14 mouse cellular contexts compared by ENCODE assay signal in the genomic region with DNA sequence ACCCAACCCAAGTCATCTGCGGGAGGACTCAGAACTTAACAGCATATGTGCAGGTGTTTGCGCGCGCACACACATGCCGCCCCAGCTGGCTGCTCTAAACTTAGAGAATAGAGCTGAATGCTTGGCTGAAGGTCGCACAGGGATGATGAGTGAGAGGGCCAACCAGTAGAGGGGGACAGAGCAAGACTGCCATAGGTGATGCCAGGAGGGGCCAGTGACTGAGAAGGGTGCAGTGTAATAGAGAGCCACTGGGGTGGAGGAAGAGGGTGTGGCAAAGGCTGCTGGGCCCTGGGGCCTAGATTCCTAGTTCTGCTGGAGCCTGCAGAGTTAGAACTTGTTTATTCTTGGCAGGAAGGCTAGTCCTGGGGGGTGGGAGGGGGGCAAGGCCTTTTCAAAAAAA. TPM values are rescaled to one million over a fixed set of nuclear protein-coding genes. Genes with fewer than 3 reads are reported as not detected.
DNase-seq lines count a peak whose midpoint lies in the region; ATAC-seq and TF ChIP-seq lines count a peak whose summit lies in the region.
"Had no signal": no experiment of that assay in that cellular context is flagged by ENCODE, and none has a peak within 500 bp of the region (broad histone marks: within the 10 kb centered on the region; RNA-seq: fewer than 3 reads in every experiment).

No protein-coding gene starts in this region.

- H3K4me3 ChIP-seq in hindbrain, embryonic 10.5 days, result no peak overlapping the region
- no peak overlapping the region for H3K4me3 ChIP-seq in hindbrain, embryonic 13.5 days
- no peak overlapping the region for H3K4me3 ChIP-seq in midbrain, postnatal 0 days (ENCODE audit: low read depth, low read length)
- no peak overlapping the region for H3K4me3 ChIP-seq in midbrain, embryonic 10.5 days
- no peak overlapping the region for H3K4me3 ChIP-seq in embryonic facial prominence, embryonic 14.5 days (ENCODE audit: low read depth, low read length)
- H3K4me3 ChIP-seq in stomach, embryonic 14.5 days (ENCODE audit: low read depth, low read length), result no peak overlapping the region
- H3K4me3 ChIP-seq: heart, embryonic 13.5 days; midbrain, embryonic 15.5 days had no signal

- ATAC-seq in hindbrain, embryonic 13.5 days (ENCODE audit: low FRiP score), result no peak
- no peak for ATAC-seq in midbrain, postnatal 0 days (ENCODE audit: low FRiP score)
- peak; percentile 69 for ATAC-seq in embryonic facial prominence, embryonic 14.5 days (ENCODE audit: low read depth)
- peak; percentile 59 for ATAC-seq in stomach, embryonic 14.5 days (ENCODE audit: insufficient number of reproducible peaks, insufficient read depth, low FRiP score, low read depth)
- ATAC-seq: CD4-positive, CD25-positive, alpha-beta regulatory T cell, adult 4 months; midbrain, embryonic 15.5 days had no signal

- H3K4me2 ChIP-seq in hindbrain, embryonic 13.5 days, result no peak overlapping the region
- H3K4me2 ChIP-seq in midbrain, postnatal 0 days (ENCODE audit: low read depth, low read length, poor library complexity, severe bottlenecking), result no peak overlapping the region
- H3K4me2 ChIP-seq in embryonic facial prominence, embryonic 14.5 days (ENCODE audit: low read depth, low read length), result no peak overlapping the region
- no peak overlapping the region for H3K4me2 ChIP-seq in stomach, embryonic 14.5 days (replicated peaks; ENCODE audit: low read depth, low read length)
- H3K4me2 ChIP-seq: heart, embryonic 13.5 days; midbrain, embryonic 15.5 days had no signal

- no peaks in the 10 kb centered on the region for H3K36me3 ChIP-seq in hindbrain, embryonic 10.5 days
- no peaks in the 10 kb centered on the region for H3K36me3 ChIP-seq in hindbrain, embryonic 13.5 days
- no peaks in the 10 kb centered on the region for H3K36me3 ChIP-seq in midbrain, postnatal 0 days (ENCODE audit: insufficient read depth, low read length)
- no peaks in the 10 kb centered on the region for H3K36me3 ChIP-seq in midbrain, embryonic 10.5 days
- H3K36me3 ChIP-seq in embryonic facial prominence, embryonic 14.5 days (ENCODE audit: control insufficient read depth, insufficient read depth, low read length), result no peaks in the 10 kb centered on the region
- H3K36me3 ChIP-seq in stomach, embryonic 14.5 days (ENCODE audit: control insufficient read depth, insufficient read depth, low read length), result no peaks in the 10 kb centered on the region
- H3K36me3 ChIP-seq: heart, embryonic 13.5 days; midbrain, embryonic 15.5 days had no signal

- H3K27ac ChIP-seq in hindbrain, embryonic 10.5 days, result peak overlapping the region; percentile 30; the same call in 1 of the 2 replicates
- no peak overlapping the region for H3K27ac ChIP-seq in hindbrain, embryonic 13.5 days
- H3K27ac ChIP-seq in midbrain, postnatal 0 days (ENCODE audit: low read depth, low read length), result no peak overlapping the region
- H3K27ac ChIP-seq in midbrain, embryonic 10.5 days (replicated peaks), result no peak overlapping the region
- H3K27ac ChIP-seq in embryonic facial prominence, embryonic 14.5 days (replicated peaks; ENCODE audit: low read depth, low read length), result peak overlapping the region; percentile 44; the same call in 1 of the 2 replicates
- H3K27ac ChIP-seq in stomach, embryonic 14.5 days (ENCODE audit: low read length), result no peak overlapping the region
- H3K27ac ChIP-seq: heart, embryonic 13.5 days; midbrain, embryonic 15.5 days had no signal

- peak; percentile 20 for TF ChIP-seq CTCF in midbrain, postnatal 0 days (IDR thresholded peaks at IDR 0.05)

- no peak for DNase-seq in hindbrain, embryonic 10.5 days (ENCODE audit: low spot score)
- DNase-seq in midbrain, postnatal 0 days (ENCODE audit: low spot score), result no peak
- DNase-seq in midbrain, embryonic 10.5 days (ENCODE audit: low spot score), result no peak
- DNase-seq in embryonic facial prominence, embryonic 14.5 days (ENCODE audit: low spot score), result peak; percentile 76
- DNase-seq in yolk sac, embryonic 10.5 days (ENCODE audit: low spot score), result no peak
- DNase-seq in gastrocnemius, adult 18-20 months (ENCODE audit: low spot score), result no peak
- DNase-seq: cerebellum, adult 11-12 months; liver; right cerebral cortex, postnatal 14 days had no signal

- 82% methylated on average over 6 of the region's 6 CpGs for WGBS in hindbrain, embryonic 10.5 days
- WGBS in hindbrain, embryonic 13.5 days, result 82% methylated on average over 6 of the region's 6 CpGs
- WGBS in midbrain, postnatal 0 days, result 83% methylated on average over 6 of the region's 6 CpGs
- WGBS in midbrain, embryonic 10.5 days, result 80% methylated on average over 6 of the region's 6 CpGs
- WGBS in embryonic facial prominence, embryonic 14.5 days, result 63% methylated on average over 6 of the region's 6 CpGs
- WGBS in stomach, embryonic 14.5 days, result 77% methylated on average over 6 of the region's 6 CpGs

- no peak overlapping the region for H3K9ac ChIP-seq in hindbrain, embryonic 13.5 days
- H3K9ac ChIP-seq in midbrain, postnatal 0 days (replicated peaks; ENCODE audit: low read length, poor library complexity, severe bottlenecking), result no peak overlapping the region
- H3K9ac ChIP-seq in embryonic facial prominence, embryonic 14.5 days (ENCODE audit: low read depth, low read length), result no peak overlapping the region
- no peak overlapping the region for H3K9ac ChIP-seq in stomach, embryonic 14.5 days (replicated peaks; ENCODE audit: low read depth, low read length)
- H3K9ac ChIP-seq: heart, embryonic 13.5 days; midbrain, embryonic 15.5 days had no signal

- peaks cover 70% of the 10 kb centered on the region for H3K4me1 ChIP-seq in hindbrain, embryonic 10.5 days (replicated peaks)
- H3K4me1 ChIP-seq in hindbrain, embryonic 13.5 days (replicated peaks), result peaks cover 18% of the 10 kb centered on the region
- 0 out of 2 replicates have a peak, but pooled peaks cover 1% of the 10 kb centered on the region for H3K4me1 ChIP-seq in midbrain, postnatal 0 days (ENCODE audit: insufficient read depth, low read length)
- peaks cover 67% of the 10 kb centered on the region for H3K4me1 ChIP-seq in midbrain, embryonic 10.5 days
- H3K4me1 ChIP-seq in embryonic facial prominence, embryonic 14.5 days (ENCODE audit: control insufficient read depth, insufficient read depth, low read length), result peaks cover 3% of the 10 kb centered on the region; the same call in 1 of the 2 replicates
- H3K4me1 ChIP-seq in stomach, embryonic 14.5 days (ENCODE audit: control insufficient read depth, insufficient read depth, low read length), result peaks cover 14% of the 10 kb centered on the region; the same call in 1 of the 2 replicates

- no peaks in the 10 kb centered on the region for H3K9me3 ChIP-seq in hindbrain, embryonic 10.5 days
- no peaks in the 10 kb centered on the region for H3K9me3 ChIP-seq in hindbrain, embryonic 13.5 days
- H3K9me3 ChIP-seq in midbrain, postnatal 0 days (ENCODE audit: low read length), result no peaks in the 10 kb centered on the region
- no peaks in the 10 kb centered on the region for H3K9me3 ChIP-seq in midbrain, embryonic 10.5 days (replicated peaks)
- H3K9me3 ChIP-seq in embryonic facial prominence, embryonic 14.5 days (ENCODE audit: control insufficient read depth, low read length), result no peaks in the 10 kb centered on the region
- no peaks in the 10 kb centered on the region for H3K9me3 ChIP-seq in stomach, embryonic 14.5 days (ENCODE audit: control insufficient read depth, low read depth, low read length)
- H3K9me3 ChIP-seq: heart, embryonic 13.5 days; midbrain, embryonic 15.5 days had no signal

- peaks cover 95% of the 10 kb centered on the region for H3K27me3 ChIP-seq in hindbrain, embryonic 10.5 days (ENCODE audit: insufficient read depth, poor library complexity, severe bottlenecking)
- peaks cover 40% of the 10 kb centered on the region for H3K27me3 ChIP-seq in hindbrain, embryonic 13.5 days
- peaks cover 16% of the 10 kb centered on the region for H3K27me3 ChIP-seq in midbrain, postnatal 0 days (ENCODE audit: insufficient read depth, low read length)
- peaks cover 96% of the 10 kb centered on the region for H3K27me3 ChIP-seq in midbrain, embryonic 10.5 days (ENCODE audit: low read depth, poor library complexity, severe bottlenecking)
- no peaks in the 10 kb centered on the region for H3K27me3 ChIP-seq in embryonic facial prominence, embryonic 14.5 days (replicated peaks; ENCODE audit: control insufficient read depth, insufficient read depth, low read length)
- H3K27me3 ChIP-seq in stomach, embryonic 14.5 days (ENCODE audit: control insufficient read depth, insufficient read depth, low read length), result no peaks in the 10 kb centered on the region
- H3K27me3 ChIP-seq: heart, embryonic 13.5 days had no signal

RNA-seq across cellular contexts. Expression of a gene that starts 5.0 kb away (rescaled TPM):
- 80.5 and 84.6 TPM in 2 replicates for polyA plus RNA-seq in hindbrain, embryonic 10.5 days (2016; fragmentation: Nextera tagmentation; extraction: Ambion mirVana)
- polyA plus RNA-seq in hindbrain, embryonic 13.5 days (2015; fragmentation: Nextera tagmentation; extraction: Ambion mirVana), result 41.1 and 45.7 TPM in 2 replicates
- total RNA-seq in midbrain, postnatal 0 days (2014; rRNA removed), result 71.3 and 81.6 TPM in 2 replicates
- 24.5 and 28.1 TPM in 2 replicates for polyA plus RNA-seq in midbrain, postnatal 0 days (2015; fragmentation: Nextera tagmentation; extraction: Ambion mirVana)
- polyA plus RNA-seq in midbrain, embryonic 10.5 days (2016; fragmentation: Nextera tagmentation; extraction: Ambion mirVana), result 68.3 and 72.7 TPM in 2 replicates
- 23.1 and 26.0 TPM in 2 replicates for polyA plus RNA-seq in embryonic facial prominence, embryonic 14.5 days (2014; fragmentation: Nextera tagmentation; extraction: Ambion mirVana)
- 23.5 and 27.2 TPM in 2 replicates for polyA plus RNA-seq in stomach, embryonic 14.5 days (2014; fragmentation: Nextera tagmentation; extraction: Ambion mirVana)
- 1 to 10 TPM; 3.5 to 5.7 TPM for total RNA-seq in gastrocnemius, adult 18-20 months (2021)
- polyA plus RNA-seq: CD4-positive, CD25-positive, alpha-beta regulatory T cell, adult 4 months had no signal

RNA-seq across cellular contexts. Expression of a gene that starts 58.3 kb away (rescaled TPM):
- 37.1 and 40.9 TPM in 2 replicates for polyA plus RNA-seq in hindbrain, embryonic 10.5 days (2016; fragmentation: Nextera tagmentation; extraction: Ambion mirVana)
- polyA plus RNA-seq in hindbrain, embryonic 13.5 days (2015; fragmentation: Nextera tagmentation; extraction: Ambion mirVana), result 28.2 and 28.7 TPM in 2 replicates
- total RNA-seq in midbrain, postnatal 0 days (2014; rRNA removed), result 26.0 and 29.5 TPM in 2 replicates
- 17.3 and 21.4 TPM in 2 replicates for polyA plus RNA-seq in midbrain, postnatal 0 days (2015; fragmentation: Nextera tagmentation; extraction: Ambion mirVana)
- 38.2 and 46.0 TPM in 2 replicates for polyA plus RNA-seq in midbrain, embryonic 10.5 days (2016; fragmentation: Nextera tagmentation; extraction: Ambion mirVana)
- 47.6 and 47.7 TPM in 2 replicates for polyA plus RNA-seq in embryonic facial prominence, embryonic 14.5 days (2014; fragmentation: Nextera tagmentation; extraction: Ambion mirVana)
- polyA plus RNA-seq in stomach, embryonic 14.5 days (2014; fragmentation: Nextera tagmentation; extraction: Ambion mirVana), result 36.3 and 39.8 TPM in 2 replicates
- 1 to 10 TPM; 8.4 TPM for total RNA-seq in gastrocnemius, adult 18-20 months (2021)

RNA-seq across cellular contexts. Expression of a gene that starts 58.5 kb away (rescaled TPM):
- 259 and 305 TPM in 2 replicates for polyA plus RNA-seq in hindbrain, embryonic 10.5 days (2016; fragmentation: Nextera tagmentation; extraction: Ambion mirVana)
- polyA plus RNA-seq in hindbrain, embryonic 13.5 days (2015; fragmentation: Nextera tagmentation; extraction: Ambion mirVana), result 48.8 and 57.0 TPM in 2 replicates
- 9.9 and 17.4 TPM in 2 replicates for total RNA-seq in midbrain, postnatal 0 days (2014; rRNA removed)
- polyA plus RNA-seq in midbrain, postnatal 0 days (2015; fragmentation: Nextera tagmentation; extraction: Ambion mirVana), result 18.7 and 21.3 TPM in 2 replicates
- 317 and 336 TPM in 2 replicates for polyA plus RNA-seq in midbrain, embryonic 10.5 days (2016; fragmentation: Nextera tagmentation; extraction: Ambion mirVana)
- 127 and 153 TPM in 2 replicates for polyA plus RNA-seq in embryonic facial prominence, embryonic 14.5 days (2014; fragmentation: Nextera tagmentation; extraction: Ambion mirVana)
- 168 and 174 TPM in 2 replicates for polyA plus RNA-seq in stomach, embryonic 14.5 days (2014; fragmentation: Nextera tagmentation; extraction: Ambion mirVana)
- total RNA-seq in gastrocnemius, adult 18-20 months (2021), result 1 to 10 TPM; 1.3 to 1.7 TPM

Comparison
In these comparisons a context has a peak if more than half of its experiments do, and no peak if none do; other contexts are left out.
1. H3K27ac ChIP-seq: peak in hindbrain, embryonic 10.5 days (single experiment) and embryonic facial prominence, embryonic 14.5 days (single experiment); none in hindbrain, embryonic 13.5 days (single experiment), midbrain, postnatal 0 days (single experiment), midbrain, embryonic 10.5 days (single experiment) and stomach, embryonic 14.5 days (single experiment).
2. ATAC-seq: peak in embryonic facial prominence, embryonic 14.5 days (single experiment) and stomach, embryonic 14.5 days (single experiment); none in hindbrain, embryonic 13.5 days (single experiment) and midbrain, postnatal 0 days (single experiment).